Mouse (Mus musculus) forebrain, postnatal 0 days (tissue): Measurements from ENCODE around the gene Mmachc. TPM values are rescaled to one million over a fixed set of nuclear protein-coding genes. Genes with fewer than 3 reads are reported as not detected.
"Not testable (repeated sequence)": the region's sequence is repeated elsewhere in the genome, so short reads cannot be mapped to it uniquely, and the experiment has no call there.

ENCODE experiments used
- ATAC-seq: fragments of 200-750 bp; cut with Nextera tagmentation; 2 replicates; pipeline ENCODE4 v1.8.0; 2017; ENCODE audit warnings: mild to moderate bottlenecking, moderate library complexity
- DNase-seq: peaks from one replicate; pipeline ENCODE4 v3.0.0-alpha.2; 2015
- H3K27ac ChIP-seq: fragments of 300-500 bp; sonication (generic); 2 replicates; pipeline ENCODE4 v1.5.1; 2014; ENCODE audit warnings: low read depth, mild to moderate bottlenecking, antibody characterized with exemption, low read length, moderate library complexity, mixed read lengths
- H3K27me3 ChIP-seq: fragments of 300-500 bp; sonication (generic); 2 replicates; pipeline ENCODE4 v1.6.1; 2014; ENCODE audit warnings: mild to moderate bottlenecking, low read length, mixed read lengths; ENCODE audit not compliant: insufficient read depth
- H3K36me3 ChIP-seq: fragments of 300-500 bp; sonication (generic); 2 replicates; pipeline ENCODE4 v1.6.1; 2014; ENCODE audit warnings: mild to moderate bottlenecking, moderate library complexity; ENCODE audit not compliant: insufficient read depth
- H3K4me1 ChIP-seq: fragments of 300-500 bp; sonication (generic); 2 replicates; pipeline ENCODE4 v1.6.1; 2014; ENCODE audit warnings: antibody characterized with exemption; ENCODE audit not compliant: insufficient read depth
- H3K4me2 ChIP-seq: fragments of 300-500 bp; sonication (generic); 2 replicates; pipeline ENCODE4 v1.6.1; 2014; ENCODE audit warnings: low read depth, mild to moderate bottlenecking, moderate library complexity
- H3K4me3 ChIP-seq: fragments of 300-500 bp; sonication (generic); 2 replicates; pipeline ENCODE4 v1.5.1; 2014; ENCODE audit warnings: low read depth, low read length, mixed read lengths
- H3K9ac ChIP-seq: fragments of 300-500 bp; sonication (generic); 2 replicates; pipeline ENCODE4 v1.6.1; 2014; ENCODE audit warnings: mild to moderate bottlenecking
- H3K9me3 ChIP-seq: fragments of 300-500 bp; sonication (generic); 2 replicates; pipeline ENCODE4 v1.6.1; 2016; ENCODE audit warnings: low read length
- CTCF ChIP-seq: sonication (generic); IDR thresholded peaks from 2 replicates; pipeline ENCODE4 v1.5.1; 2016; ENCODE audit warnings: antibody characterized with exemption, control low read depth, low read depth
- WGBS: fragments of 180-500 bp; shearing (Covaris S2); extraction: QIAGEN DNeasy Blood & Tissue Kit; methylation state at CpG from one replicate; pipeline ENCODE4 v1.1.7; 2014; 5-methylcytosine and 5-hydroxymethylcytosine counted together
- polyA plus RNA-seq: library from polyadenylated mRNA; unstranded; fragments of >200 nt; fragmentation: Nextera tagmentation; extraction: Ambion mirVana; gene quantifications from 2 replicates; pipeline ENCODE4 v1.2.1, GENCODE M21; 2015
- total RNA-seq: library from RNA; depleted of rRNA; stranded (reverse); fragments of >200 nt; gene quantifications from 2 replicates; pipeline ENCODE4 v1.2.3, GENCODE M21; 2014

Gene Mmachc
- total and polyA plus RNA-seq, 2 experiments from 2014 or later, result 19.6 to 21.9 TPM

GRCm38 (mm10) chr4:116679141-116679540 is 29.1 kb downstream of the Mmachc start:
- WGBS, result 69% methylated on average over 5 of the region's 5 CpGs
- ATAC-seq, result no peak

DNA sequence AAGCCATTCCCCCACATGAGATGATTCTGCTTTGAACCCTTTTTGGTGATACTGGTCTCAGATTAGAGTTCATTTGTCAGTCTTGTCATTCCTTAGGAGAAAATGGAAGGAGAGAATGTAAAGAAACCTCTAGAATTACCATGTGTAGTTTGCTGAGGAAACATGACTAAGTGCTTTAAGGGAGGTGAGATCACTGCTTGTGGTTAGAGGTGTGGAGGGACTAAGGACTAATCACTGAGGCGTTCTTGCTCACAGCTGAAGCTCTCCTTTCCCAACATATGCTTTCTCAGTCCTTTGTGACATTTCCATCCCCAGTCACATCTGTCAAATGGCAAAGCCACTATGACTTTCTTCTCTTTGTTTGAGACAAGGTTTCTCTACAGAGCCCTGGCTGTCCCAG is 30.4 kb downstream of the Mmachc start:
- Histone ChIP-seq H3K27me3 (no peaks in the 10 kb centered on the region), H3K9me3 (no peaks in the 10 kb centered on the region), H3K9ac (no peak overlapping the region), H3K4me2 (no peak overlapping the region), H3K36me3 (no peaks in the 10 kb centered on the region), H3K4me3 (no peak overlapping the region), H3K4me1 (no peaks in the 10 kb centered on the region), H3K27ac (no peak overlapping the region)
- WGBS, result 73% methylated on average over 1 of the region's 1 CpGs
- ATAC-seq (no peak), DNase-seq (no peak)
- TF ChIP-seq CTCF, result no peak

More at GRCm38 (mm10) chr4:116679141-116679540, 29.1 kb downstream of the Mmachc start:
- Histone ChIP-seq H3K36me3 (no peaks in the 10 kb centered on the region), H3K27me3 (no peaks in the 10 kb centered on the region), H3K4me2 (no peak overlapping the region), H3K9me3 (no peaks in the 10 kb centered on the region), H3K9ac (no peak overlapping the region), H3K27ac (no peak overlapping the region), H3K4me3 (no peak overlapping the region), H3K4me1 (no peaks in the 10 kb centered on the region)
- no peak for TF ChIP-seq CTCF
- no peak for DNase-seq

GRCm38 (mm10) chr4:116676027-116676426 is 32.2 kb downstream of the Mmachc start:
- no peak for ATAC-seq
- DNase-seq, result no peak
- Histone ChIP-seq H3K27me3 (no peaks in the 10 kb centered on the region), H3K4me2 (no peak overlapping the region), H3K4me1 (no peaks in the 10 kb centered on the region), H3K9me3 (no peaks in the 10 kb centered on the region), H3K36me3 (no peaks in the 10 kb centered on the region), H3K4me3 (no peak overlapping the region), H3K9ac (no peak overlapping the region), H3K27ac (no peak overlapping the region)
- WGBS, result 90% methylated on average over 3 of the region's 3 CpGs
- TF ChIP-seq CTCF, result no peak

DNA sequence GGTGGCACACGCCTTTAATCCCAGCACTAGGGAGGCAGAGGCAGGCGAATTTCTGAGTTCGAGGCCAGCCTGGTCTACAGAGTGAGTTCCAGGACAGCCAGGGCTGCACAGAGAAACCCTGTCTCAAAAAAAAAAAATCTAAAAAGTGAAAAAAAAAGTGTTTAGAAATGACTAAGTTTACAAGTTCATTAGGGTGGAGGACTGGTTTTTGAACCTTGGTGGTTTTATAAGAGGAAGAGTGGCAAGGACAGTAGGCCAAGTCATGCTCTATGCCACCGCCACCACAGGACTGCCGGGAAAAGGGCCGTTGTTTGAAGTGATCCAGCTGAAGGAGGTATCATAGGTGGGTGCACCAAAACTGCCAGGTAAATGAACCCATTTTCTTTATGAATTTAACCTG is 33.4 kb downstream of the Mmachc start:
- not testable (repeated sequence) for H3K9me3 ChIP-seq, ATAC-seq, H3K4me2 ChIP-seq, H3K27ac ChIP-seq, H3K9ac ChIP-seq, H3K27me3 ChIP-seq, H3K4me1 ChIP-seq, DNase-seq, H3K4me3 ChIP-seq, H3K36me3 ChIP-seq
- 92% methylated on average over 6 of the region's 6 CpGs for WGBS

DNA sequence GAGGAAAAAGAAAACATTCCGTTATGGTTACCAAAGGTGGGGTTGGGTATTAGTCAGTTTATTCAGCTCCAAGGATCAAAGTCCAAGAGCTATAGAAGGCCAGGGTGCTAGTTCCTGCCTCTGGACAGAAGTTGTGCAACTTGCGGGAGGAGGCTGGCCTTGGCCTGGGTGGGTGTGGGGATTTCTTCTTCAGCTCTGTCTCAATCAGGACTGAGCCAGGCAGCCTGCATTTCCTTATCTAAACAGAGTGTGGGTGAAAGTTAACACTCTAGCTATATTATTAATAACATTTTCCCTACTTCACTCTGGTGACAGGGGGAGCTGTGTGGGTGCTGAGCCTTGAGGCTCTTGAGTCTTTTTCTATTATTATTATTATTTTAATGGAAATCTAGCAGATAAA is 35.4 kb downstream of the Mmachc start:
- H3K4me2 ChIP-seq, result no peak overlapping the region
- H3K27ac ChIP-seq, result no peak overlapping the region
- no peaks in the 10 kb centered on the region for H3K27me3 ChIP-seq
- H3K4me1 ChIP-seq, result no peaks in the 10 kb centered on the region
- H3K4me3 ChIP-seq, result no peak overlapping the region
- H3K9ac ChIP-seq, result no peak overlapping the region
- TF ChIP-seq CTCF, result no peak
- no peak for ATAC-seq
- H3K36me3 ChIP-seq, result no peaks in the 10 kb centered on the region
- WGBS, result 80% methylated on average over 2 of the region's 2 CpGs
- DNase-seq, result no peak
- no peaks in the 10 kb centered on the region for H3K9me3 ChIP-seq

- TF ChIP-seq CTCF, result peak; percentile 39; the same call in 1 of the 2 replicates
- H3K36me3 ChIP-seq, result no peaks in the 10 kb centered on the region
- H3K27ac ChIP-seq, result no peak overlapping the region
- H3K9me3 ChIP-seq, result no peaks in the 10 kb centered on the region
- H3K27me3 ChIP-seq, result no peaks in the 10 kb centered on the region
- no peaks in the 10 kb centered on the region for H3K4me1 ChIP-seq
- no peak overlapping the region for H3K4me3 ChIP-seq
- DNase-seq, result no peak
- H3K4me2 ChIP-seq, result no peak overlapping the region
- no peak for ATAC-seq
- WGBS, result 54% methylated on average over 2 of the region's 2 CpGs
- no peak overlapping the region for H3K9ac ChIP-seq
Measured at GRCm38 (mm10) chr4:116669291-116669690, 38.9 kb downstream of the Mmachc start.

DNA sequence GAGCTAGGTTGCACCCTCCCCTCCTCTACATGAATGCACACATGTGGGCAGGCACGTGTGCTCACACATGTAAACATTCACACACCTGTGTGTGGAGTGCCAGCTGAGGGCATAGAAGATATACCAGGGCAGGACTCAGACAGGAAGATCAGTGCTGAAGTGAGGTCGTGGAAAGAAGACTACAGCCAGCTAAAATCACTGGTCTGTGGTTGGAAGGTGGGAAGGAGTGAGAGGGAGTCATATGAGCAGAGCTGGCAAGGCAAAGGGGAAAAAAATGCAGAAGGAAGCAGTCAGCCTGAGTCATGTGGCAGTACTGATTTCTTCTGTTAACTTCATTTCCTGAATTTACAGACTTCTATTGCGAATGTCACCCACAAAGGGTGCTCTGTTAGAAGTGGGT is 40.1 kb downstream of the Mmachc start:
- no peaks in the 10 kb centered on the region for H3K36me3 ChIP-seq
- no peak for TF ChIP-seq CTCF
- no peaks in the 10 kb centered on the region for H3K4me1 ChIP-seq
- DNase-seq (no peak), ATAC-seq (no peak)
- H3K9me3 ChIP-seq, result no peaks in the 10 kb centered on the region
- WGBS, result 67% methylated on average over 3 of the region's 3 CpGs
- no peak overlapping the region for H3K4me3 ChIP-seq
- H3K27me3 ChIP-seq, result no peaks in the 10 kb centered on the region
- no peak overlapping the region for H3K4me2 ChIP-seq
- no peak overlapping the region for H3K9ac ChIP-seq
- H3K27ac ChIP-seq, result no peak overlapping the region

- Histone ChIP-seq H3K4me1 (no peaks in the 10 kb centered on the region), H3K27ac (no peak overlapping the region), H3K9me3 (no peaks in the 10 kb centered on the region), H3K36me3 (no peaks in the 10 kb centered on the region), H3K27me3 (no peaks in the 10 kb centered on the region), H3K9ac (no peak overlapping the region), H3K4me2 (no peak overlapping the region), H3K4me3 (no peak overlapping the region)
- 61% methylated on average over 4 of the region's 4 CpGs for WGBS
- no peak for DNase-seq
- no peak for TF ChIP-seq CTCF
- no peak for ATAC-seq
Measured at GRCm38 (mm10) chr4:116666625-116667024, 41.6 kb downstream of the Mmachc start.
